Mouse (Mus musculus): ENCODE results near the gene Asb4. TPM values are rescaled to one million over a fixed set of nuclear protein-coding genes. Genes with fewer than 3 reads are reported as not detected.
A peak's percentile ranks its signal among the peaks of the same experiment; 100 is the strongest.
"Not testable (repeated sequence)": the region's sequence is repeated elsewhere in the genome, so short reads cannot be mapped to it uniquely, and the experiment has no call there.

Gene Asb4
- 24.5 and 28.7 TPM in 2 replicates for polyA plus RNA-seq (2014; fragmentation: Nextera tagmentation; extraction: Ambion mirVana)

GRCm38 (mm10) chr6:5383336-5384177 lies at the start of gene Asb4:
TSS of gene Asb4 (plus strand) at chr6:5383386.
- ATAC-seq (ENCODE audit: low FRiP score) (peak; percentile 72), DNase-seq (ENCODE audit: low spot score) (peak; percentile 82)
- Histone ChIP-seq H3K27ac (ENCODE audit: low read depth, low read length) (peak within 1 kb of the TSS; percentile 91), H3K27me3 (ENCODE audit: control insufficient read depth, insufficient read depth, low read length) (no peaks in the 10 kb centered on the region), H3K36me3 (ENCODE audit: control insufficient read depth, insufficient read depth, low read length) (no peaks in the 10 kb centered on the region), H3K4me2 (replicated peaks; ENCODE audit: low read depth, low read length) (peak within 1 kb of the TSS; percentile 46), H3K9me3 (ENCODE audit: control insufficient read depth, low read length) (no peaks in the 10 kb centered on the region), H3K9ac (ENCODE audit: low read depth, low read length) (peak within 1 kb of the TSS; percentile 54), H3K4me3 (ENCODE audit: low read depth, low read length) (peak within 1 kb of the TSS; percentile 17), H3K4me1 (replicated peaks; ENCODE audit: control insufficient read depth, insufficient read depth, low read length) (peaks cover 15% of the 10 kb centered on the region)
- WGBS, result 4% methylated on average over 19 of the region's 19 CpGs

- Histone ChIP-seq H3K4me3 (ENCODE audit: low read depth, low read length) (no peak overlapping the region), H3K4me2 (replicated peaks; ENCODE audit: low read depth, low read length) (no peak overlapping the region), H3K9ac (ENCODE audit: low read depth, low read length) (no peak overlapping the region), H3K9me3 (ENCODE audit: control insufficient read depth, low read length) (no peaks in the 10 kb centered on the region), H3K27me3 (ENCODE audit: control insufficient read depth, insufficient read depth, low read length) (no peaks in the 10 kb centered on the region), H3K4me1 (replicated peaks; ENCODE audit: control insufficient read depth, insufficient read depth, low read length) (no peaks in the 10 kb centered on the region), H3K27ac (ENCODE audit: low read depth, low read length) (no peak overlapping the region), H3K36me3 (ENCODE audit: control insufficient read depth, insufficient read depth, low read length) (no peaks in the 10 kb centered on the region)
- no peak for DNase-seq (ENCODE audit: low spot score)
- ATAC-seq (ENCODE audit: low FRiP score), result no peak
- WGBS, result 50% methylated on average over 5 of the region's 5 CpGs
These were observed 49.2 kb upstream of the Asb4 start for GRCm38 (mm10) chr6:5334021-5334420.

GRCm38 (mm10) chr6:5336016-5336415 lies 47.2 kb upstream of the Asb4 start:
- H3K4me2 ChIP-seq (replicated peaks; ENCODE audit: low read depth, low read length); DNase-seq (ENCODE audit: low spot score); H3K9me3 ChIP-seq (ENCODE audit: control insufficient read depth, low read length); H3K27me3 ChIP-seq (ENCODE audit: control insufficient read depth, insufficient read depth, low read length); H3K4me3 ChIP-seq (ENCODE audit: low read depth, low read length); H3K4me1 ChIP-seq (replicated peaks; ENCODE audit: control insufficient read depth, insufficient read depth, low read length); H3K9ac ChIP-seq (ENCODE audit: low read depth, low read length); H3K27ac ChIP-seq (ENCODE audit: low read depth, low read length); H3K36me3 ChIP-seq (ENCODE audit: control insufficient read depth, insufficient read depth, low read length); ATAC-seq (ENCODE audit: low FRiP score): not testable (repeated sequence)

- H3K9ac ChIP-seq (ENCODE audit: low read depth, low read length); H3K4me1 ChIP-seq (replicated peaks; ENCODE audit: control insufficient read depth, insufficient read depth, low read length); DNase-seq (ENCODE audit: low spot score); H3K36me3 ChIP-seq (ENCODE audit: control insufficient read depth, insufficient read depth, low read length); H3K27ac ChIP-seq (ENCODE audit: low read depth, low read length); H3K4me2 ChIP-seq (replicated peaks; ENCODE audit: low read depth, low read length); H3K27me3 ChIP-seq (ENCODE audit: control insufficient read depth, insufficient read depth, low read length); ATAC-seq (ENCODE audit: low FRiP score); H3K9me3 ChIP-seq (ENCODE audit: control insufficient read depth, low read length); H3K4me3 ChIP-seq (ENCODE audit: low read depth, low read length): not testable (repeated sequence)
- WGBS, result 88% methylated on average over 4 of the region's 4 CpGs
These were observed 44.4 kb upstream of the Asb4 start for GRCm38 (mm10) chr6:5338781-5339180.

GRCm38 (mm10) chr6:5339283-5339682 lies 43.9 kb upstream of the Asb4 start:
- H3K4me3 ChIP-seq (ENCODE audit: low read depth, low read length); H3K36me3 ChIP-seq (ENCODE audit: control insufficient read depth, insufficient read depth, low read length); H3K27me3 ChIP-seq (ENCODE audit: control insufficient read depth, insufficient read depth, low read length); H3K4me2 ChIP-seq (replicated peaks; ENCODE audit: low read depth, low read length); H3K9me3 ChIP-seq (ENCODE audit: control insufficient read depth, low read length); DNase-seq (ENCODE audit: low spot score); H3K4me1 ChIP-seq (replicated peaks; ENCODE audit: control insufficient read depth, insufficient read depth, low read length); ATAC-seq (ENCODE audit: low FRiP score); H3K27ac ChIP-seq (ENCODE audit: low read depth, low read length); H3K9ac ChIP-seq (ENCODE audit: low read depth, low read length): not testable (repeated sequence)
- WGBS, result 91% methylated on average over 1 of the region's 1 CpGs

- no peaks in the 10 kb centered on the region for H3K36me3 ChIP-seq (ENCODE audit: control insufficient read depth, insufficient read depth, low read length)
- no peak for DNase-seq (ENCODE audit: low spot score)
- no peak for ATAC-seq (ENCODE audit: low FRiP score)
- no peaks in the 10 kb centered on the region for H3K4me1 ChIP-seq (replicated peaks; ENCODE audit: control insufficient read depth, insufficient read depth, low read length)
- no peaks in the 10 kb centered on the region for H3K27me3 ChIP-seq (ENCODE audit: control insufficient read depth, insufficient read depth, low read length)
- H3K4me2 ChIP-seq (replicated peaks; ENCODE audit: low read depth, low read length), result no peak overlapping the region
- no peak overlapping the region for H3K27ac ChIP-seq (ENCODE audit: low read depth, low read length)
- H3K4me3 ChIP-seq (ENCODE audit: low read depth, low read length), result no peak overlapping the region
- H3K9ac ChIP-seq (ENCODE audit: low read depth, low read length), result no peak overlapping the region
- H3K9me3 ChIP-seq (ENCODE audit: control insufficient read depth, low read length), result no peaks in the 10 kb centered on the region
- WGBS, result 75% methylated on average over 6 of the region's 6 CpGs
These were observed 38.9 kb upstream of the Asb4 start for GRCm38 (mm10) chr6:5344255-5344654.

- no peak for DNase-seq (ENCODE audit: low spot score)
- Histone ChIP-seq H3K9me3 (ENCODE audit: control insufficient read depth, low read length) (no peaks in the 10 kb centered on the region), H3K27me3 (ENCODE audit: control insufficient read depth, insufficient read depth, low read length) (no peaks in the 10 kb centered on the region), H3K9ac (ENCODE audit: low read depth, low read length) (no peak overlapping the region), H3K4me1 (replicated peaks; ENCODE audit: control insufficient read depth, insufficient read depth, low read length) (no peaks in the 10 kb centered on the region), H3K36me3 (ENCODE audit: control insufficient read depth, insufficient read depth, low read length) (no peaks in the 10 kb centered on the region), H3K27ac (ENCODE audit: low read depth, low read length) (no peak overlapping the region), H3K4me2 (replicated peaks; ENCODE audit: low read depth, low read length) (no peak overlapping the region), H3K4me3 (ENCODE audit: low read depth, low read length) (no peak overlapping the region)
- ATAC-seq (ENCODE audit: low FRiP score), result no peak
These were observed 25.3 kb upstream of the Asb4 start for GRCm38 (mm10) chr6:5357873-5358272.

GRCm38 (mm10) chr6:5360402-5360801 lies 22.8 kb upstream of the Asb4 start:
- no peak overlapping the region for H3K4me3 ChIP-seq (ENCODE audit: low read depth, low read length)
- no peak overlapping the region for H3K27ac ChIP-seq (ENCODE audit: low read depth, low read length)
- H3K4me1 ChIP-seq (replicated peaks; ENCODE audit: control insufficient read depth, insufficient read depth, low read length), result no peaks in the 10 kb centered on the region
- H3K27me3 ChIP-seq (ENCODE audit: control insufficient read depth, insufficient read depth, low read length), result no peaks in the 10 kb centered on the region
- H3K4me2 ChIP-seq (replicated peaks; ENCODE audit: low read depth, low read length), result no peak overlapping the region
- H3K36me3 ChIP-seq (ENCODE audit: control insufficient read depth, insufficient read depth, low read length), result no peaks in the 10 kb centered on the region
- no peaks in the 10 kb centered on the region for H3K9me3 ChIP-seq (ENCODE audit: control insufficient read depth, low read length)
- ATAC-seq (ENCODE audit: low FRiP score) (no peak), DNase-seq (ENCODE audit: low spot score) (no peak)
- WGBS, result 90% methylated on average over 5 of the region's 5 CpGs
- no peak overlapping the region for H3K9ac ChIP-seq (ENCODE audit: low read depth, low read length)

- no peaks in the 10 kb centered on the region for H3K27me3 ChIP-seq (ENCODE audit: control insufficient read depth, insufficient read depth, low read length)
- no peak overlapping the region for H3K4me3 ChIP-seq (ENCODE audit: low read depth, low read length)
- no peak overlapping the region for H3K4me2 ChIP-seq (replicated peaks; ENCODE audit: low read depth, low read length)
- H3K9ac ChIP-seq (ENCODE audit: low read depth, low read length), result no peak overlapping the region
- no peak overlapping the region for H3K27ac ChIP-seq (ENCODE audit: low read depth, low read length)
- H3K4me1 ChIP-seq (replicated peaks; ENCODE audit: control insufficient read depth, insufficient read depth, low read length), result no peaks in the 10 kb centered on the region
- H3K36me3 ChIP-seq (ENCODE audit: control insufficient read depth, insufficient read depth, low read length), result no peaks in the 10 kb centered on the region
- DNase-seq (ENCODE audit: low spot score), result no peak
- WGBS, result 67% methylated on average over 6 of the region's 6 CpGs
- ATAC-seq (ENCODE audit: low FRiP score), result no peak
- no peaks in the 10 kb centered on the region for H3K9me3 ChIP-seq (ENCODE audit: control insufficient read depth, low read length)
These were observed 21.2 kb upstream of the Asb4 start for GRCm38 (mm10) chr6:5361987-5362386.
